Mouse (Mus musculus): ENCODE results near the gene Ktn1. TPM values are rescaled to one million over a fixed set of nuclear protein-coding genes. Genes with fewer than 3 reads are reported as not detected.

Ktn1 gene
- 55.2 and 58.4 TPM in 2 replicates for polyA plus RNA-seq (2012; rRNA removed)

- H3K27ac ChIP-seq (ENCODE audit: insufficient read depth, low read length) = peak within 1 kb of the TSS; percentile 92
- peaks cover 2% of the 10 kb centered on the region; the same call in 1 of the 2 replicates for H3K4me1 ChIP-seq (ENCODE audit: control insufficient read depth, insufficient read depth, low read length)
- peak within 1 kb of the TSS; percentile 82 for H3K4me3 ChIP-seq (ENCODE audit: insufficient read depth, low read length)
- TF ChIP-seq CTCF (IDR thresholded peaks at IDR 0.05; ENCODE audit: extremely low read depth, insufficient read depth, low read length) (no peak), POLR2A (IDR thresholded peaks at IDR 0.05; ENCODE audit: extremely low read depth, insufficient read depth, low read length) (no peak)
Observed at GRCm38 (mm10) chr14:47648218-47648617, at the start of gene Ktn1. Gene Ktn1, plus strand, starts transcription at chr14:47648448.

GRCm38 (mm10) chr14:47613254-47613653, 35.0 kb upstream of the Ktn1 start:
- no peak overlapping the region for H3K4me3 ChIP-seq (ENCODE audit: insufficient read depth, low read length)
- no peak overlapping the region for H3K27ac ChIP-seq (ENCODE audit: insufficient read depth, low read length)

GRCm38 (mm10) chr14:47618891-47619290, 29.4 kb upstream of the Ktn1 start:
- no peak overlapping the region for H3K27ac ChIP-seq (ENCODE audit: insufficient read depth, low read length)
- H3K4me1 ChIP-seq (ENCODE audit: control insufficient read depth, insufficient read depth, low read length) = no peaks in the 10 kb centered on the region
- H3K4me3 ChIP-seq (ENCODE audit: insufficient read depth, low read length) = no peak overlapping the region
- TF ChIP-seq CTCF (IDR thresholded peaks at IDR 0.05; ENCODE audit: extremely low read depth, insufficient read depth, low read length) (no peak), POLR2A (IDR thresholded peaks at IDR 0.05; ENCODE audit: extremely low read depth, insufficient read depth, low read length) (no peak)

More at GRCm38 (mm10) chr14:47613254-47613653, 35.0 kb upstream of the Ktn1 start:
- H3K4me1 ChIP-seq (ENCODE audit: control insufficient read depth, insufficient read depth, low read length) = no peaks in the 10 kb centered on the region
- TF ChIP-seq POLR2A (IDR thresholded peaks at IDR 0.05; ENCODE audit: extremely low read depth, insufficient read depth, low read length) = no peak

- no peak overlapping the region for H3K27ac ChIP-seq (ENCODE audit: insufficient read depth, low read length)
- no peaks in the 10 kb centered on the region for H3K4me1 ChIP-seq (ENCODE audit: control insufficient read depth, insufficient read depth, low read length)
- TF ChIP-seq POLR2A (IDR thresholded peaks at IDR 0.05; ENCODE audit: extremely low read depth, insufficient read depth, low read length) (no peak), CTCF (IDR thresholded peaks at IDR 0.05; ENCODE audit: extremely low read depth, insufficient read depth, low read length) (no peak)
- no peak overlapping the region for H3K4me3 ChIP-seq (ENCODE audit: insufficient read depth, low read length)
Observed at GRCm38 (mm10) chr14:47621901-47622300, 26.3 kb upstream of the Ktn1 start.

GRCm38 (mm10) chr14:47624837-47625236, 23.4 kb upstream of the Ktn1 start:
- H3K4me3 ChIP-seq (ENCODE audit: insufficient read depth, low read length) = no peak overlapping the region
- no peak for TF ChIP-seq POLR2A (IDR thresholded peaks at IDR 0.05; ENCODE audit: extremely low read depth, insufficient read depth, low read length)
- no peak for TF ChIP-seq CTCF (IDR thresholded peaks at IDR 0.05; ENCODE audit: extremely low read depth, insufficient read depth, low read length)
- no peak overlapping the region for H3K27ac ChIP-seq (ENCODE audit: insufficient read depth, low read length)
- no peaks in the 10 kb centered on the region for H3K4me1 ChIP-seq (ENCODE audit: control insufficient read depth, insufficient read depth, low read length)

- Histone ChIP-seq H3K4me3 (ENCODE audit: insufficient read depth, low read length) (no peak overlapping the region), H3K27ac (ENCODE audit: insufficient read depth, low read length) (no peak overlapping the region), H3K4me1 (ENCODE audit: control insufficient read depth, insufficient read depth, low read length) (no peaks in the 10 kb centered on the region)
- TF ChIP-seq POLR2A (IDR thresholded peaks at IDR 0.05; ENCODE audit: extremely low read depth, insufficient read depth, low read length) (no peak), CTCF (IDR thresholded peaks at IDR 0.05; ENCODE audit: extremely low read depth, insufficient read depth, low read length) (no peak)
Observed at GRCm38 (mm10) chr14:47626143-47626542, 22.1 kb upstream of the Ktn1 start.

GRCm38 (mm10) chr14:47626812-47627211, 21.4 kb upstream of the Ktn1 start:
- Histone ChIP-seq H3K27ac (ENCODE audit: insufficient read depth, low read length) (no peak overlapping the region), H3K4me1 (ENCODE audit: control insufficient read depth, insufficient read depth, low read length) (no peaks in the 10 kb centered on the region), H3K4me3 (ENCODE audit: insufficient read depth, low read length) (no peak overlapping the region)
- TF ChIP-seq POLR2A (IDR thresholded peaks at IDR 0.05; ENCODE audit: extremely low read depth, insufficient read depth, low read length) = no peak
- TF ChIP-seq CTCF (IDR thresholded peaks at IDR 0.05; ENCODE audit: extremely low read depth, insufficient read depth, low read length) = no peak

GRCm38 (mm10) chr14:47627360-47627759, 20.9 kb upstream of the Ktn1 start:
- no peak for TF ChIP-seq CTCF (IDR thresholded peaks at IDR 0.05; ENCODE audit: extremely low read depth, insufficient read depth, low read length)
- no peak for TF ChIP-seq POLR2A (IDR thresholded peaks at IDR 0.05; ENCODE audit: extremely low read depth, insufficient read depth, low read length)
- no peak overlapping the region for H3K27ac ChIP-seq (ENCODE audit: insufficient read depth, low read length)
- no peaks in the 10 kb centered on the region for H3K4me1 ChIP-seq (ENCODE audit: control insufficient read depth, insufficient read depth, low read length)
- no peak overlapping the region for H3K4me3 ChIP-seq (ENCODE audit: insufficient read depth, low read length)

- H3K4me1 ChIP-seq (ENCODE audit: control insufficient read depth, insufficient read depth, low read length) = no peaks in the 10 kb centered on the region
- TF ChIP-seq POLR2A (IDR thresholded peaks at IDR 0.05; ENCODE audit: extremely low read depth, insufficient read depth, low read length) (no peak), CTCF (IDR thresholded peaks at IDR 0.05; ENCODE audit: extremely low read depth, insufficient read depth, low read length) (no peak)
- no peak overlapping the region for H3K27ac ChIP-seq (ENCODE audit: insufficient read depth, low read length)
- no peak overlapping the region for H3K4me3 ChIP-seq (ENCODE audit: insufficient read depth, low read length)
Observed at GRCm38 (mm10) chr14:47632419-47632818, 15.8 kb upstream of the Ktn1 start.

- no peak overlapping the region for H3K4me3 ChIP-seq (ENCODE audit: insufficient read depth, low read length)
- no peaks in the 10 kb centered on the region for H3K4me1 ChIP-seq (ENCODE audit: control insufficient read depth, insufficient read depth, low read length)
- no peak overlapping the region for H3K27ac ChIP-seq (ENCODE audit: insufficient read depth, low read length)
- TF ChIP-seq POLR2A (IDR thresholded peaks at IDR 0.05; ENCODE audit: extremely low read depth, insufficient read depth, low read length) (no peak), CTCF (IDR thresholded peaks at IDR 0.05; ENCODE audit: extremely low read depth, insufficient read depth, low read length) (no peak)
Observed at GRCm38 (mm10) chr14:47634410-47634809, 13.8 kb upstream of the Ktn1 start.
